Mouse (Mus musculus) kidney, adult 2 months (tissue): ENCODE results near the gene Hadh. TPM values are rescaled to one million over a fixed set of nuclear protein-coding genes. Genes with fewer than 3 reads are reported as not detected.

Source experiments
- DNase-seq: peaks from one replicate; pipeline ENCODE4 v3.0.0; 2021
- H3K27ac ChIP-seq: fragments of 200-500 bp; 2 replicates; pipeline ENCODE4 v1.5.1; 2012; ENCODE audit warnings: low read depth, low read length, control low read depth, inconsistent platforms; ENCODE audit not compliant: insufficient read depth
- H3K27me3 ChIP-seq: fragments of 200-500 bp; replicated peaks from 2 replicates; pipeline ENCODE4 v1.6.1; 2012; ENCODE audit warnings: mild to moderate bottlenecking, moderate library complexity, low read length, inconsistent platforms; ENCODE audit not compliant: control insufficient read depth, insufficient read depth
- H3K36me3 ChIP-seq: fragments of 200-500 bp; 2 replicates; pipeline ENCODE4 v1.6.1; 2012; ENCODE audit warnings: mild to moderate bottlenecking, moderate library complexity, low read length, inconsistent platforms; ENCODE audit not compliant: control insufficient read depth, insufficient read depth
- H3K4me1 ChIP-seq: fragments of 200-500 bp; 2 replicates; pipeline ENCODE4 v1.6.1; 2011; ENCODE audit warnings: low read length; ENCODE audit not compliant: control insufficient read depth, insufficient read depth
- H3K4me3 ChIP-seq: fragments of 200-500 bp; 2 replicates; pipeline ENCODE4 v1.5.1; 2011; ENCODE audit warnings: mild to moderate bottlenecking, low read depth, low read length, control low read depth; ENCODE audit not compliant: insufficient read depth
- CTCF ChIP-seq: fragments of 200-500 bp; conservative IDR thresholded peaks from 2 replicates; pipeline ENCODE4 v1.5.1; 2011; ENCODE audit warnings: low read depth, mild to moderate bottlenecking, control low read depth, low read length, moderate library complexity, mixed read lengths; ENCODE audit not compliant: insufficient read depth, insufficient read length
- POLR2A ChIP-seq: fragments of 200-500 bp; IDR thresholded peaks from one replicate; pipeline ENCODE4 v1.6.1; 2011; ENCODE audit warnings: low read depth, low read length, control low read depth
- WGBS: fragments of 180-500 bp; shearing (Covaris S2); methylation state at CpG from one replicate; pipeline ENCODE4 v1.1.7; 2018; 5-methylcytosine and 5-hydroxymethylcytosine counted together
- polyA plus RNA-seq: library from polyadenylated mRNA; depleted of rRNA; stranded (reverse); fragments of >200 nt; gene quantifications from 2 replicates; pipeline ENCODE4 v1.2.3, GENCODE M21; 2012; rRNA removed

Hadh gene
- polyA plus RNA-seq, 1 experiment = 515 TPM

DNA sequence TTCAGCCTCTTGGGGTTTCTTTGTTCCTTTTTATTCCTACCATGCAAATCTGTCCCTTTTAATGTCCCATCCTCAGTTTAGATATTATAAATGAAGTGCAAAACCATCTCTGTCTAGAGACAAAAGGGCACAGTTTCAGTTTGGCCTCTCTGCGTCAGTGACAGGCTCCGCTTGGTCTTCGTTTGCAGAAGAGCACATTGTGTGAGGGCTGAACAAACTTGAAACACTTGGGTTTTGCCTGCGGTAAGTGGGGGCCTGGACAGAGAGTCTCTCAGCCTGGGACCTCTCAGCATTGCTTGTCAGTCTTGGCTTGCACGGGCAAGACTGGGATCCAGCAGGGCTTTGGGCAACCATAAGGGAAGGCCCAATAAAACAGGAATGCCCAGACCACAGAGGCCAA is 85.7 kb downstream of the Hadh start:
- TF ChIP-seq POLR2A (no peak), CTCF (no peak)
- Histone ChIP-seq H3K4me3 (no peak overlapping the region), H3K27ac (no peak overlapping the region), H3K36me3 (no peaks in the 10 kb centered on the region), H3K4me1 (no peaks in the 10 kb centered on the region), H3K27me3 (no peaks in the 10 kb centered on the region)
- 85% methylated on average over 5 of the region's 5 CpGs for WGBS
- DNase-seq = no peak

Other genes with a start within 250 kb of the Hadh start
- gene Lef1, start 161.6 kb downstream of the Hadh start, polyA plus RNA-seq = 2.3 and 8.4 TPM in 2 replicates
- 7.8 and 9.4 TPM in 2 replicates for gene Cyp2u1, start 31.1 kb upstream of the Hadh start, polyA plus RNA-seq
- 27.2 and 28.5 TPM in 2 replicates for gene Sgms2, start 219.3 kb upstream of the Hadh start, polyA plus RNA-seq